Mouse (Mus musculus) stomach, postnatal 0 days (tissue): Measurements from ENCODE around the gene Tdrd7. TPM values are rescaled to one million over a fixed set of nuclear protein-coding genes. Genes with fewer than 3 reads are reported as not detected.
A peak's percentile ranks its signal among the peaks of the same experiment; 100 is the strongest.

Experiments used
- ATAC-seq: fragments of 200-750 bp; cut with Nextera tagmentation; 2 replicates; pipeline ENCODE4 v1.8.0; 2017; ENCODE audit not compliant: low FRiP score, low TSS enrichment
- DNase-seq: peaks from one replicate; pipeline ENCODE4 v3.0.0-alpha.2; 2016; ENCODE audit warnings: low spot score
- H3K27ac ChIP-seq: fragments of 300-500 bp; sonication (generic); replicated peaks from 2 replicates; pipeline ENCODE4 v1.5.1; 2014; ENCODE audit warnings: mild to moderate bottlenecking, control low read depth
- H3K27me3 ChIP-seq: fragments of 300-500 bp; sonication (generic); 2 replicates; pipeline ENCODE4 v1.6.1; 2014; ENCODE audit warnings: low read length; ENCODE audit not compliant: control insufficient read depth, insufficient read depth
- H3K36me3 ChIP-seq: fragments of 300-500 bp; sonication (generic); 2 replicates; pipeline ENCODE4 v1.6.1; 2014; ENCODE audit warnings: low read length, mixed read lengths; ENCODE audit not compliant: control insufficient read depth, insufficient read depth
- H3K4me1 ChIP-seq: fragments of 300-500 bp; sonication (generic); replicated peaks from 2 replicates; pipeline ENCODE4 v1.6.1; 2014; ENCODE audit warnings: antibody characterized with exemption; ENCODE audit not compliant: control insufficient read depth, insufficient read depth
- H3K4me2 ChIP-seq: fragments of 300-500 bp; sonication (generic); replicated peaks from 2 replicates; pipeline ENCODE4 v1.6.1; 2014; ENCODE audit warnings: low read depth, mild to moderate bottlenecking, control low read depth, moderate library complexity
- H3K4me3 ChIP-seq: fragments of 300-500 bp; sonication (generic); 2 replicates; pipeline ENCODE4 v1.5.1; 2014; ENCODE audit warnings: low read depth, low read length, control low read depth
- H3K9ac ChIP-seq: fragments of 300-500 bp; sonication (generic); 2 replicates; pipeline ENCODE4 v1.6.1; 2014; ENCODE audit warnings: mild to moderate bottlenecking, low read length, control low read depth, mixed read lengths
- H3K9me3 ChIP-seq: fragments of 300-500 bp; sonication (generic); 2 replicates; pipeline ENCODE4 v1.6.1; 2016; ENCODE audit warnings: low read length; ENCODE audit not compliant: control insufficient read depth
- CTCF ChIP-seq: IDR thresholded peaks from 2 replicates; pipeline ENCODE4 v1.5.1; 2016; ENCODE audit warnings: antibody characterized with exemption, low read depth, mild to moderate bottlenecking, moderate library complexity
- EP300 ChIP-seq: optimal IDR thresholded peaks from 2 replicates; pipeline ENCODE3; 2016; ENCODE audit warnings: antibody characterized with exemption
- WGBS: fragments of 180-500 bp; shearing (Covaris S2); extraction: QIAGEN DNeasy Blood & Tissue Kit; methylation state at CpG from one replicate; pipeline ENCODE4 v1.1.7; 2014; 5-methylcytosine and 5-hydroxymethylcytosine counted together
- polyA plus RNA-seq: library from polyadenylated mRNA; unstranded; fragments of >200 nt; fragmentation: Nextera tagmentation; extraction: Ambion mirVana; gene quantifications from 2 replicates; pipeline ENCODE4 v1.2.1, GENCODE M21; 2015

Gene Tdrd7
- polyA plus RNA-seq, 1 experiment from 2014 or later = 25.1 TPM

- Histone ChIP-seq H3K4me1 (no peaks in the 10 kb centered on the region), H3K27ac (no peak overlapping the region), H3K4me2 (no peak overlapping the region), H3K36me3 (no peaks in the 10 kb centered on the region), H3K9me3 (no peaks in the 10 kb centered on the region), H3K4me3 (no peak overlapping the region), H3K27me3 (no peaks in the 10 kb centered on the region), H3K9ac (no peak overlapping the region)
- TF ChIP-seq EP300 = no peak
- TF ChIP-seq CTCF = no peak
- WGBS = 41% methylated on average over 7 of the region's 7 CpGs
- ATAC-seq (peak; percentile 28; the same call in 1 of the 2 replicates), DNase-seq (no peak)
Observed at GRCm38 (mm10) chr4:46041761-46042504, 76.8 kb downstream of the Tdrd7 start.

GRCm38 (mm10) chr4:46042505-46042850 lies 77.3 kb downstream of the Tdrd7 start:
- TF ChIP-seq EP300 (no peak), CTCF (no peak)
- H3K27ac ChIP-seq = no peak overlapping the region
- H3K4me1 ChIP-seq = no peaks in the 10 kb centered on the region
- 45% methylated on average over 5 of the region's 5 CpGs for WGBS
- H3K9me3 ChIP-seq = no peaks in the 10 kb centered on the region
- no peaks in the 10 kb centered on the region for H3K27me3 ChIP-seq
- no peak overlapping the region for H3K4me2 ChIP-seq
- H3K36me3 ChIP-seq = no peaks in the 10 kb centered on the region
- ATAC-seq (no peak), DNase-seq (no peak)
- no peak overlapping the region for H3K9ac ChIP-seq
- no peak overlapping the region for H3K4me3 ChIP-seq

- no peak for ATAC-seq
Observed at GRCm38 (mm10) chr4:46043361-46043760, 78.2 kb downstream of the Tdrd7 start.

GRCm38 (mm10) chr4:46047971-46048370 lies 82.8 kb downstream of the Tdrd7 start:
- H3K27ac ChIP-seq = no peak overlapping the region
- 68% methylated on average over 4 of the region's 4 CpGs for WGBS
- no peaks in the 10 kb centered on the region for H3K4me1 ChIP-seq
- no peak overlapping the region for H3K4me3 ChIP-seq
- TF ChIP-seq EP300 (no peak), CTCF (no peak)
- H3K4me2 ChIP-seq = no peak overlapping the region
- H3K36me3 ChIP-seq = no peaks in the 10 kb centered on the region
- ATAC-seq (no peak), DNase-seq (no peak)
- H3K27me3 ChIP-seq = no peaks in the 10 kb centered on the region
- H3K9ac ChIP-seq = no peak overlapping the region
- no peaks in the 10 kb centered on the region for H3K9me3 ChIP-seq

More at GRCm38 (mm10) chr4:46043361-46043760, 78.2 kb downstream of the Tdrd7 start:
- Histone ChIP-seq H3K36me3 (no peaks in the 10 kb centered on the region), H3K4me1 (no peaks in the 10 kb centered on the region), H3K4me2 (no peak overlapping the region), H3K9me3 (no peaks in the 10 kb centered on the region), H3K4me3 (no peak overlapping the region), H3K9ac (no peak overlapping the region), H3K27ac (no peak overlapping the region), H3K27me3 (no peaks in the 10 kb centered on the region)
- DNase-seq = no peak
- 74% methylated on average over 8 of the region's 8 CpGs for WGBS
- TF ChIP-seq CTCF = no peak
- no peak for TF ChIP-seq EP300

- TF ChIP-seq EP300 = no peak
- TF ChIP-seq CTCF = no peak
- Histone ChIP-seq H3K4me1 (no peaks in the 10 kb centered on the region), H3K36me3 (no peaks in the 10 kb centered on the region), H3K9ac (no peak overlapping the region), H3K4me2 (no peak overlapping the region), H3K27me3 (no peaks in the 10 kb centered on the region), H3K4me3 (no peak overlapping the region), H3K9me3 (no peaks in the 10 kb centered on the region), H3K27ac (no peak overlapping the region)
- WGBS = 79% methylated on average over 7 of the region's 7 CpGs
- ATAC-seq = no peak
- DNase-seq = no peak
Observed at GRCm38 (mm10) chr4:46048418-46048817, 83.3 kb downstream of the Tdrd7 start.

GRCm38 (mm10) chr4:46053323-46054107 lies 88.4 kb downstream of the Tdrd7 start:
- DNase-seq = no peak
- Histone ChIP-seq H3K9me3 (peaks cover 3% of the 10 kb centered on the region; the same call in 1 of the 2 replicates), H3K36me3 (no peaks in the 10 kb centered on the region), H3K4me2 (no peak overlapping the region), H3K27ac (no peak overlapping the region), H3K9ac (no peak overlapping the region), H3K4me1 (no peaks in the 10 kb centered on the region), H3K4me3 (no peak overlapping the region), H3K27me3 (no peaks in the 10 kb centered on the region)
- TF ChIP-seq CTCF (no peak), EP300 (no peak)
- 85% methylated on average over 9 of the region's 9 CpGs for WGBS
- no peak for ATAC-seq
